Mouse (Mus musculus): Measurements from ENCODE around the gene Abcg8. TPM values are rescaled to one million over a fixed set of nuclear protein-coding genes. Genes with fewer than 3 reads are reported as not detected.

The Abcg8 gene
- polyA plus RNA-seq, 1 experiment from 2014 or later: 0.38 TPM

DNA sequence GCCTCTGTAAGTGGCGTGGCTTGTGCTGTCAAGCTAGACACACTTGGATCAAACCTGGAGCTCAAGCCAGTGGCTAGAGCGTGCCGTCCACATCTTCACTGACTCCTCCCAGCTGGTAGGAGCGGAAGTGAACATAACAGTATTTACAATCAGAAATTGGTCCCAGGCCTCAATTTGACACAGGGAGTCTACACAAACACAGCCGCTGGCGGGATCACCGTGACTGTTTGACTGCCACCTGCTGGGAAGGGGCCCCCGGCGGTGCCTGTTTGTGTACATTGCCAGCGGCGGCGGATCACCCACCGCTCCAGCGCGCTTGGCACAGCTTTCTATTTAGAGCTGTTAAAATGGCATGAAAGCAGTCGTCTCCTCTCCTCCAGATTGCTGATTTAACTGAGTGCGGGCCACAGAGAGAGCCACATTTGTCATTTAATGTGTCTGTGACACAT lies 33.3 kb downstream of the Abcg8 start:
- DNase-seq (ENCODE audit: low spot score): no peak
- H3K36me3 ChIP-seq (ENCODE audit: insufficient read depth, low read length): peaks cover 23% of the 10 kb centered on the region
- no peaks in the 10 kb centered on the region for H3K9me3 ChIP-seq (replicated peaks; ENCODE audit: low read length)
- no peaks in the 10 kb centered on the region for H3K4me1 ChIP-seq (replicated peaks; ENCODE audit: insufficient read depth, low read length)
- no peak overlapping the region for H3K4me3 ChIP-seq (replicated peaks; ENCODE audit: low read depth, low read length)
- no peak overlapping the region for H3K27ac ChIP-seq
- H3K27me3 ChIP-seq (ENCODE audit: insufficient read depth, low read length): no peaks in the 10 kb centered on the region
- ATAC-seq (replicated peaks; ENCODE audit: low FRiP score, low read depth): no peak
- H3K4me2 ChIP-seq (ENCODE audit: low read length): no peak overlapping the region
- H3K9ac ChIP-seq (ENCODE audit: low read depth, low read length): no peak overlapping the region
- TF ChIP-seq CTCF (IDR thresholded peaks at IDR 0.05; ENCODE audit: low read depth): peak; percentile 11; the same call in 1 of the 2 replicates
- 76% methylated on average over 17 of the region's 17 CpGs for WGBS

DNA sequence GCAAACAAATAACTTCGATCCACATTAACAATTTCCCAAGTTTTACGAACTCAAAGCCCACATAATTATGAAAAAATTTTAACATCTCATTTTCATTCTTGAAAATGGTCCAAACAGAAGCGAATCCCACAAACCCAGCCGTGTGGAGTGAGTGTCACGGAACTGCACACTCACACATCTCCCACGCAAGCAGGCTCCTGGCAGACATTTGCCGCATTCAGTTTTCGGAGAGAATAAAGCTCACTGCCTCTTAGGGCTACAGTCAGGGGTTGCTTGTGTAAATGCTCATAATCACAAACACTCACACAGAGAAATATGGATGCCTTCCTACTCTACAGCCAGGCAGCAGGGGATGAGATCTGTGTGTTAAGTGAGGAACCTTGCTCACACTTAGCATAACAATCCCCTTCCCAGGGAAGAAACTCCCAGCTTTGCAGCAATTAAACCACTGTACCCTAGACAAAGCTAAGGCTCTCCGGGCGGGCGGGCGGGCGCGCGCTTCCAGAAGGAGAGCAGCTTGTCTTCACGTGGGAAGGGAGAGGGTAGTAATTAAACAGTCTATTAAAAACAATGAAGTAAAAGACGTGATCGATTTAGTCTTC lies 37.6 kb downstream of the Abcg8 start:
- DNase-seq (ENCODE audit: low spot score) (no peak), ATAC-seq (replicated peaks; ENCODE audit: low FRiP score, low read depth) (no peak)
- TF ChIP-seq CTCF (IDR thresholded peaks at IDR 0.05; ENCODE audit: low read depth): no peak
- no peak overlapping the region for H3K4me2 ChIP-seq (ENCODE audit: low read length)
- H3K27me3 ChIP-seq (ENCODE audit: insufficient read depth, low read length): no peaks in the 10 kb centered on the region
- H3K36me3 ChIP-seq (ENCODE audit: insufficient read depth, low read length): peaks cover 27% of the 10 kb centered on the region
- no peak overlapping the region for H3K9ac ChIP-seq (ENCODE audit: low read depth, low read length)
- no peak overlapping the region for H3K27ac ChIP-seq
- 72% methylated on average over 18 of the region's 18 CpGs for WGBS
- no peaks in the 10 kb centered on the region for H3K4me1 ChIP-seq (replicated peaks; ENCODE audit: insufficient read depth, low read length)
- no peak overlapping the region for H3K4me3 ChIP-seq (replicated peaks; ENCODE audit: low read depth, low read length)
- no peaks in the 10 kb centered on the region for H3K9me3 ChIP-seq (replicated peaks; ENCODE audit: low read length)

DNA sequence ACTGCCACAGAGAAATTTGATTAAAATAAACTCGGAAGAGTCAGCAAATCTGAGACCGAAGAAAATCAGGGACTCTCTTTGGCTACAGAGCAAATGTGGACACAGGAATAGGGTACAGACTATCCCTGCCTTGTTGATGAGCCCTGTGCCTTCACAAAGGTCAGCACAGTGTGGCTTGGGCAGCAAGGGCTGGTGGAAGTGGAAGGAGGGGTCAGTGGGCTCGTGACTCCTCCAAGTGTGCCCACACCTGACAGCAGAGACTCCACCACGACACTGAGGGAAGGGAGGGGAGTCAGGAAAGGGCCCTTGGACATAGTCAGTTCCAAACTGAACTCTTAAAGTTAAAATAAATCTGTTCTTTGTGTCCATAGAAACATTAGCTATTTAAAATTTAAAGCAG lies 38.8 kb downstream of the Abcg8 start:
- no peak overlapping the region for H3K4me3 ChIP-seq (replicated peaks; ENCODE audit: low read depth, low read length)

DNA sequence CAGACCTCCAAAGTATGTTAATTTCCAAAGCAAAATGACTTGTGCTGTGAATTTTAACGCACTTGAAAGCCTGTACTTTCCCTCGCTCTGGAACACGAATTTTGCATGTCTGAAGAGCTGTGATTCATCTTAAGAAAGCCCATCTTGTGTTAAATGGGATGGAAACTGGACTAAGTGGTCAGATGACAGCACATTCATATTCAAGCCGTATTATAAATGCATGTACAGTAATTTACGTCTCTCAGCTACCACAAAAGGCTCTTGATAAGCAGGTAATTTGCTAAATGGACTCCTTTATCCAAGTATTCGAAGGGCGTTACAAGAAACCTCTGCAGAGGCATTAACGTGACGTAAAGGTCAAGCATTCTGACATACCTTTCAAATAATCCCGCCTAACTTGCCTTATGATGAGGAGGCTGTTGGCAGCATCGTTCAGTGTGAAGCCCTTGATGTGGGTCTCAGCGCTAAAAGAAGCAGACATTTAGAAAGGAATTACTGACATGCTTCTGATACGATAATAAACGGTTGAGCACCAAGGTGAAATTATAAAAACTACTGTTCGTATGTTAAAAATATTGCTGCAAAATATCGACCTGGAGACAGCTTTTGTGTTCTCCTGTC lies 40.3 kb downstream of the Abcg8 start:
- TF ChIP-seq CTCF (IDR thresholded peaks at IDR 0.05; ENCODE audit: low read depth): no peak
- Histone ChIP-seq H3K27me3 (ENCODE audit: insufficient read depth, low read length) (no peaks in the 10 kb centered on the region), H3K27ac (no peak overlapping the region), H3K36me3 (ENCODE audit: insufficient read depth, low read length) (peaks cover 19% of the 10 kb centered on the region; the same call in 1 of the 2 replicates), H3K9me3 (replicated peaks; ENCODE audit: low read length) (no peaks in the 10 kb centered on the region), H3K4me2 (ENCODE audit: low read length) (no peak overlapping the region), H3K4me1 (replicated peaks; ENCODE audit: insufficient read depth, low read length) (no peaks in the 10 kb centered on the region), H3K9ac (ENCODE audit: low read depth, low read length) (no peak overlapping the region), H3K4me3 (replicated peaks; ENCODE audit: low read depth, low read length) (no peak overlapping the region)
- no peak for DNase-seq (ENCODE audit: low spot score)
- ATAC-seq (replicated peaks; ENCODE audit: low FRiP score, low read depth): no peak
- 81% methylated on average over 16 of the region's 16 CpGs for WGBS

More for the DNA sequence above, 38.8 kb downstream of the Abcg8 start:
- TF ChIP-seq CTCF (IDR thresholded peaks at IDR 0.05; ENCODE audit: low read depth): no peak
- WGBS: 57% methylated on average over 4 of the region's 4 CpGs
- DNase-seq (ENCODE audit: low spot score) (no peak), ATAC-seq (replicated peaks; ENCODE audit: low FRiP score, low read depth) (no peak)
- Histone ChIP-seq H3K4me1 (replicated peaks; ENCODE audit: insufficient read depth, low read length) (no peaks in the 10 kb centered on the region), H3K9me3 (replicated peaks; ENCODE audit: low read length) (no peaks in the 10 kb centered on the region), H3K9ac (ENCODE audit: low read depth, low read length) (no peak overlapping the region), H3K4me2 (ENCODE audit: low read length) (no peak overlapping the region), H3K36me3 (ENCODE audit: insufficient read depth, low read length) (peaks cover 19% of the 10 kb centered on the region; the same call in 1 of the 2 replicates), H3K27ac (no peak overlapping the region), H3K27me3 (ENCODE audit: insufficient read depth, low read length) (no peaks in the 10 kb centered on the region)

DNA sequence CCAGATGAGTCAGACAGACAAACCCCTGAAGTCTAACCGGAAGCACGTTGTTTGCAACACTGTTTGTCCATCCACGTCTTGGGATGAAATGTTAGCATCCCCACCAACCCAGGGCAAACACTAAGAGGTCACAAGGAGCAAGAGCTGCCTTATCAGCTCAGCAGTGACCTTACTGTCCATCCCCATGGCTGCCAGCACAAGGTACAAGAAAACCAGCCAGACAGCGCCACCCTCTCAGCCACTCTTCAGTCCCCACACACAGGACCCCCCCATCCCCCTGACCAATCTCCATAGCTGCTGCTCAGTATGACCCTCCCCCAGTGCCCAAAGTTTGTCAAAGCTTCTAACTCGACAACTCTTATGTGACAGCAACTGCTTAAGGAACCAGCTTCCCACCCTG lies 41.3 kb downstream of the Abcg8 start:
- TF ChIP-seq CTCF (IDR thresholded peaks at IDR 0.05; ENCODE audit: low read depth): no peak
- WGBS: 84% methylated on average over 5 of the region's 5 CpGs

DNA sequence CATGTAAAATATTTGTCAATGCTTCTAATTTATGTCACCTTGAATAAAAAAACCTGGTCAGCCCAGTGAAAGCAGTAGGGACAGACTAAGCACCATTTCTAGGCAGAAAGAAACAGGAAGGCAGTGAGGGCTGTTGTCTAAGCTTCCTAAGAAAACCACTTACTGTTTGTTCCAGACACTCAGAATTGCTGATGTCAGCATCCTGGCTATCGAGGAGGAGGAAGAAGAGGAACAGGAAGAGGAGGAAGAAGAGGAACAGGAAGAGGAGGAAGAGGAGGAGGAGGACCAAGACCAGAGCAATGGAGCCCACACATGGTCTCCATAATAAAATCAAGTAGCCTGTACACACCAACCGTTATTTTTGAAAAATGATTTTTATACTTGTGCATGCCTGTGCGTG lies 43.0 kb downstream of the Abcg8 start:
- Histone ChIP-seq H3K36me3 (ENCODE audit: insufficient read depth, low read length) (peaks cover 27% of the 10 kb centered on the region; the same call in 1 of the 2 replicates), H3K9ac (ENCODE audit: low read depth, low read length) (no peak overlapping the region), H3K27ac (no peak overlapping the region), H3K27me3 (ENCODE audit: insufficient read depth, low read length) (no peaks in the 10 kb centered on the region), H3K9me3 (replicated peaks; ENCODE audit: low read length) (no peaks in the 10 kb centered on the region), H3K4me3 (replicated peaks; ENCODE audit: low read depth, low read length) (no peak overlapping the region), H3K4me1 (replicated peaks; ENCODE audit: insufficient read depth, low read length) (no peaks in the 10 kb centered on the region), H3K4me2 (ENCODE audit: low read length) (no peak overlapping the region)
- no peak for TF ChIP-seq CTCF (IDR thresholded peaks at IDR 0.05; ENCODE audit: low read depth)
- no peak for DNase-seq (ENCODE audit: low spot score)
- ATAC-seq (replicated peaks; ENCODE audit: low FRiP score, low read depth): no peak
- WGBS: 62% methylated on average over 3 of the region's 3 CpGs

More for the DNA sequence above, 41.3 kb downstream of the Abcg8 start:
- Histone ChIP-seq H3K36me3 (ENCODE audit: insufficient read depth, low read length) (peaks cover 24% of the 10 kb centered on the region; the same call in 1 of the 2 replicates), H3K4me3 (replicated peaks; ENCODE audit: low read depth, low read length) (no peak overlapping the region), H3K27me3 (ENCODE audit: insufficient read depth, low read length) (no peaks in the 10 kb centered on the region), H3K9me3 (replicated peaks; ENCODE audit: low read length) (no peaks in the 10 kb centered on the region), H3K9ac (ENCODE audit: low read depth, low read length) (no peak overlapping the region), H3K4me1 (replicated peaks; ENCODE audit: insufficient read depth, low read length) (no peaks in the 10 kb centered on the region), H3K27ac (no peak overlapping the region), H3K4me2 (ENCODE audit: low read length) (no peak overlapping the region)
- ATAC-seq (replicated peaks; ENCODE audit: low FRiP score, low read depth): no peak
- DNase-seq (ENCODE audit: low spot score): no peak
